Mouse (Mus musculus) cortical plate, adult 2 months (tissue): Measurements from ENCODE around the gene Usp49.

Experiments used
- CTCF ChIP-seq: fragments of 200-500 bp; IDR thresholded peaks from 2 replicates; pipeline ENCODE4 v1.5.1; 2011; ENCODE audit warnings: mild to moderate bottlenecking, control low read depth, low read length; ENCODE audit not compliant: insufficient read depth; ENCODE audit errors: extremely low read depth
- POLR2A ChIP-seq: fragments of 200-500 bp; IDR thresholded peaks from 2 replicates; pipeline ENCODE4 v1.6.1; 2011; ENCODE audit warnings: mild to moderate bottlenecking, low read length, control low read depth; ENCODE audit not compliant: insufficient read depth; ENCODE audit errors: extremely low read depth

- no peak for TF ChIP-seq POLR2A
- no peak for TF ChIP-seq CTCF
Observed at GRCm38 (mm10) chr17:47657901-47658300, 27.4 kb downstream of the Usp49 start.
